Mouse (Mus musculus): Measurements from ENCODE around the gene Blnk. TPM values are rescaled to one million over a fixed set of nuclear protein-coding genes. Genes with fewer than 3 reads are reported as not detected.

The Blnk gene
- polyA plus RNA-seq, 1 experiment from 2014 or later: 0.87 TPM

- 94% methylated on average over 5 of the region's 5 CpGs for WGBS
- Histone ChIP-seq H3K27me3 (ENCODE audit: control insufficient read depth, insufficient read depth, low read depth, low read length) (0 out of 2 replicates have a peak, but pooled peaks cover 3% of the 10 kb centered on the region), H3K9me3 (replicated peaks; ENCODE audit: control insufficient read depth, low read length, poor library complexity, severe bottlenecking) (no peaks in the 10 kb centered on the region), H3K4me3 (ENCODE audit: low read depth, low read length) (no peak overlapping the region), H3K4me1 (ENCODE audit: control insufficient read depth, insufficient read depth, low read length) (no peaks in the 10 kb centered on the region), H3K9ac (ENCODE audit: low read depth, low read length) (no peak overlapping the region), H3K4me2 (ENCODE audit: low read length) (no peak overlapping the region), H3K27ac (ENCODE audit: low read length) (no peak overlapping the region), H3K36me3 (ENCODE audit: control insufficient read depth, insufficient read depth, low read length) (no peaks in the 10 kb centered on the region)
- ATAC-seq: no peak
Measured at GRCm38 (mm10) chr19:41008674-41009395, 14.5 kb upstream of the Blnk start.

- no peak for ATAC-seq
- H3K4me2 ChIP-seq (ENCODE audit: low read length): no peak overlapping the region
- no peak overlapping the region for H3K4me3 ChIP-seq (ENCODE audit: low read depth, low read length)
- H3K9me3 ChIP-seq (replicated peaks; ENCODE audit: control insufficient read depth, low read length, poor library complexity, severe bottlenecking): no peaks in the 10 kb centered on the region
- H3K27ac ChIP-seq (ENCODE audit: low read length): no peak overlapping the region
- H3K27me3 ChIP-seq (ENCODE audit: control insufficient read depth, insufficient read depth, low read depth, low read length): 0 out of 2 replicates have a peak, but pooled peaks cover 3% of the 10 kb centered on the region
- H3K9ac ChIP-seq (ENCODE audit: low read depth, low read length): no peak overlapping the region
- H3K36me3 ChIP-seq (ENCODE audit: control insufficient read depth, insufficient read depth, low read length): no peaks in the 10 kb centered on the region
- WGBS: 81% methylated on average over 4 of the region's 4 CpGs
- H3K4me1 ChIP-seq (ENCODE audit: control insufficient read depth, insufficient read depth, low read length): no peaks in the 10 kb centered on the region
Measured at GRCm38 (mm10) chr19:41007733-41008132, 13.4 kb upstream of the Blnk start.

- Histone ChIP-seq H3K27ac (ENCODE audit: low read length) (no peak overlapping the region), H3K36me3 (ENCODE audit: control insufficient read depth, insufficient read depth, low read length) (no peaks in the 10 kb centered on the region), H3K4me1 (ENCODE audit: control insufficient read depth, insufficient read depth, low read length) (no peaks in the 10 kb centered on the region), H3K9me3 (replicated peaks; ENCODE audit: control insufficient read depth, low read length, poor library complexity, severe bottlenecking) (no peaks in the 10 kb centered on the region), H3K4me2 (ENCODE audit: low read length) (no peak overlapping the region), H3K27me3 (ENCODE audit: control insufficient read depth, insufficient read depth, low read depth, low read length) (no peaks in the 10 kb centered on the region), H3K9ac (ENCODE audit: low read depth, low read length) (no peak overlapping the region), H3K4me3 (ENCODE audit: low read depth, low read length) (no peak overlapping the region)
- ATAC-seq: no peak
- WGBS: 27% methylated on average over 5 of the region's 6 CpGs
Measured at GRCm38 (mm10) chr19:41007326-41007725, 13.0 kb upstream of the Blnk start.

GRCm38 (mm10) chr19:41006621-41007020, 12.3 kb upstream of the Blnk start:
- no peak overlapping the region for H3K4me2 ChIP-seq (ENCODE audit: low read length)
- H3K36me3 ChIP-seq (ENCODE audit: control insufficient read depth, insufficient read depth, low read length): no peaks in the 10 kb centered on the region
- ATAC-seq: no peak
- H3K9ac ChIP-seq (ENCODE audit: low read depth, low read length): no peak overlapping the region
- H3K9me3 ChIP-seq (replicated peaks; ENCODE audit: control insufficient read depth, low read length, poor library complexity, severe bottlenecking): no peaks in the 10 kb centered on the region
- 14% methylated on average over 4 of the region's 4 CpGs for whole genome bisulfite sequencing
- H3K27ac ChIP-seq (ENCODE audit: low read length): no peak overlapping the region
- H3K27me3 ChIP-seq (ENCODE audit: control insufficient read depth, insufficient read depth, low read depth, low read length): no peaks in the 10 kb centered on the region
- no peak overlapping the region for H3K4me3 ChIP-seq (ENCODE audit: low read depth, low read length)
- H3K4me1 ChIP-seq (ENCODE audit: control insufficient read depth, insufficient read depth, low read length): no peaks in the 10 kb centered on the region

- H3K4me2 ChIP-seq (ENCODE audit: low read length): no peak overlapping the region
- no peaks in the 10 kb centered on the region for H3K27me3 ChIP-seq (ENCODE audit: control insufficient read depth, insufficient read depth, low read depth, low read length)
- H3K36me3 ChIP-seq (ENCODE audit: control insufficient read depth, insufficient read depth, low read length): no peaks in the 10 kb centered on the region
- no peak overlapping the region for H3K4me3 ChIP-seq (ENCODE audit: low read depth, low read length)
- ATAC-seq: no peak
- H3K27ac ChIP-seq (ENCODE audit: low read length): no peak overlapping the region
- H3K4me1 ChIP-seq (ENCODE audit: control insufficient read depth, insufficient read depth, low read length): no peaks in the 10 kb centered on the region
- WGBS: 93% methylated on average over 3 of the region's 3 CpGs
- H3K9me3 ChIP-seq (replicated peaks; ENCODE audit: control insufficient read depth, low read length, poor library complexity, severe bottlenecking): no peaks in the 10 kb centered on the region
- H3K9ac ChIP-seq (ENCODE audit: low read depth, low read length): no peak overlapping the region
Measured at GRCm38 (mm10) chr19:41003694-41004315, 9.5 kb upstream of the Blnk start.

GRCm38 (mm10) chr19:40999569-40999968, 5.2 kb upstream of the Blnk start:
- ATAC-seq: no peak

GRCm38 (mm10) chr19:40998469-40999170, 4.3 kb upstream of the Blnk start:
- Histone ChIP-seq H3K4me3 (ENCODE audit: low read depth, low read length) (no peak overlapping the region), H3K4me1 (ENCODE audit: control insufficient read depth, insufficient read depth, low read length) (no peaks in the 10 kb centered on the region), H3K27me3 (ENCODE audit: control insufficient read depth, insufficient read depth, low read depth, low read length) (no peaks in the 10 kb centered on the region), H3K4me2 (ENCODE audit: low read length) (no peak overlapping the region), H3K9me3 (replicated peaks; ENCODE audit: control insufficient read depth, low read length, poor library complexity, severe bottlenecking) (no peaks in the 10 kb centered on the region), H3K36me3 (ENCODE audit: control insufficient read depth, insufficient read depth, low read length) (no peaks in the 10 kb centered on the region), H3K27ac (ENCODE audit: low read length) (no peak overlapping the region), H3K9ac (ENCODE audit: low read depth, low read length) (no peak overlapping the region)
- WGBS: 67% methylated on average over 5 of the region's 5 CpGs
- ATAC-seq: no peak

More at GRCm38 (mm10) chr19:40999569-40999968, 5.2 kb upstream of the Blnk start:
- no peak overlapping the region for H3K27ac ChIP-seq (ENCODE audit: low read length)
- no peak overlapping the region for H3K4me3 ChIP-seq (ENCODE audit: low read depth, low read length)
- no peak overlapping the region for H3K4me2 ChIP-seq (ENCODE audit: low read length)
- H3K9me3 ChIP-seq (replicated peaks; ENCODE audit: control insufficient read depth, low read length, poor library complexity, severe bottlenecking): no peaks in the 10 kb centered on the region
- no peak overlapping the region for H3K9ac ChIP-seq (ENCODE audit: low read depth, low read length)
- no peaks in the 10 kb centered on the region for H3K36me3 ChIP-seq (ENCODE audit: control insufficient read depth, insufficient read depth, low read length)
- WGBS: 65% methylated on average over 3 of the region's 3 CpGs
- H3K4me1 ChIP-seq (ENCODE audit: control insufficient read depth, insufficient read depth, low read length): no peaks in the 10 kb centered on the region
- H3K27me3 ChIP-seq (ENCODE audit: control insufficient read depth, insufficient read depth, low read depth, low read length): no peaks in the 10 kb centered on the region

GRCm38 (mm10) chr19:40996722-40997121, 2.4 kb upstream of the Blnk start:
- ATAC-seq: no peak
- Histone ChIP-seq H3K27ac (ENCODE audit: low read length) (no peak overlapping the region), H3K4me3 (ENCODE audit: low read depth, low read length) (no peak overlapping the region), H3K9ac (ENCODE audit: low read depth, low read length) (no peak overlapping the region), H3K27me3 (ENCODE audit: control insufficient read depth, insufficient read depth, low read depth, low read length) (no peaks in the 10 kb centered on the region), H3K9me3 (replicated peaks; ENCODE audit: control insufficient read depth, low read length, poor library complexity, severe bottlenecking) (no peaks in the 10 kb centered on the region), H3K4me1 (ENCODE audit: control insufficient read depth, insufficient read depth, low read length) (no peaks in the 10 kb centered on the region), H3K4me2 (ENCODE audit: low read length) (no peak overlapping the region), H3K36me3 (ENCODE audit: control insufficient read depth, insufficient read depth, low read length) (no peaks in the 10 kb centered on the region)
- WGBS: 89% methylated on average over 6 of the region's 6 CpGs
